Mouse (Mus musculus): ENCODE measurements around the gene Bax.

The Bax gene

DNA sequence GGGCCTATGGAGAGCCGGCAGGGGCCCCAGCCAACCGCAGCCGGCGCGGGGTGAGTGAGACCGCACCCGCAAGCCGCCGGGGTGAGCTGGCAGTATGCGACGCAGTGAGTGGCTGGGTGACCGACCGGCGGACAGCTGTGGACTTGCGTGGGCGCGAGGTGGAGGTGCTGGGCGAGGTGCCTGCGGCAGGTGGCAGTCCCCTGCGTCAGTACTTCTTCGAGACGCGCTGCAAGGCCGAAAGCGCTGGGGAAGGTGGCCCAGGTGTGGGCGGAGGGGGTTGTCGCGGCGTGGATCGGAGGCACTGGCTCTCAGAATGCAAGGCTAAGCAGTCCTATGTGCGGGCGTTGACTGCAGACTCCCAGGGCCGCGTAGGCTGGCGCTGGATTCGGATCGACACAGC is 51.1 kb downstream of the Bax start:
- DNase-seq (ENCODE audit: low spot score): no peak

DNA sequence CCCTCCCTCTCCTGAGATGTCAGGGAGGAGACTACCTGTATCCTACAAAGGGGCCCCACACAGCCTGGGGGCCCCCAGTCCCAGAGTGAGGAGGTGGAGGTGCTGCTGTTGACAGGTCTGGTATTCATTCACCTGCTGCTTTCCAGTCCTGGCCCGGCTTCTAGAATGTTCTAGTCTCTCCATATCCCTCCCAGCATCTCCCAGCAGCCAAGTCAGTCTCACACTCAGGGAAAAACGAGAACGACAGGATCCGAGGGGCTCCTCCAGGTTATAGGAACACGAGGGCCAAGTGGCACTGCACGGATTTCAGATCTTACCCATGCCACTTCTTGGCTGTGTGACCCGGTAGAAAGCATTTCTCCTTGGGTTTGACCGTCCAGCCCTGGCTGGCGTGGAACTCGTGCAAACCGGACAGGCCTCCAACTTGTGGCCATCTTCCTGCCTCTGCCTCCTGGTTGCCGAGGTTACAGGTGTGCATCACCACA is 51.9 kb downstream of the Bax start:
- DNase-seq (ENCODE audit: low spot score): no peak

DNA sequence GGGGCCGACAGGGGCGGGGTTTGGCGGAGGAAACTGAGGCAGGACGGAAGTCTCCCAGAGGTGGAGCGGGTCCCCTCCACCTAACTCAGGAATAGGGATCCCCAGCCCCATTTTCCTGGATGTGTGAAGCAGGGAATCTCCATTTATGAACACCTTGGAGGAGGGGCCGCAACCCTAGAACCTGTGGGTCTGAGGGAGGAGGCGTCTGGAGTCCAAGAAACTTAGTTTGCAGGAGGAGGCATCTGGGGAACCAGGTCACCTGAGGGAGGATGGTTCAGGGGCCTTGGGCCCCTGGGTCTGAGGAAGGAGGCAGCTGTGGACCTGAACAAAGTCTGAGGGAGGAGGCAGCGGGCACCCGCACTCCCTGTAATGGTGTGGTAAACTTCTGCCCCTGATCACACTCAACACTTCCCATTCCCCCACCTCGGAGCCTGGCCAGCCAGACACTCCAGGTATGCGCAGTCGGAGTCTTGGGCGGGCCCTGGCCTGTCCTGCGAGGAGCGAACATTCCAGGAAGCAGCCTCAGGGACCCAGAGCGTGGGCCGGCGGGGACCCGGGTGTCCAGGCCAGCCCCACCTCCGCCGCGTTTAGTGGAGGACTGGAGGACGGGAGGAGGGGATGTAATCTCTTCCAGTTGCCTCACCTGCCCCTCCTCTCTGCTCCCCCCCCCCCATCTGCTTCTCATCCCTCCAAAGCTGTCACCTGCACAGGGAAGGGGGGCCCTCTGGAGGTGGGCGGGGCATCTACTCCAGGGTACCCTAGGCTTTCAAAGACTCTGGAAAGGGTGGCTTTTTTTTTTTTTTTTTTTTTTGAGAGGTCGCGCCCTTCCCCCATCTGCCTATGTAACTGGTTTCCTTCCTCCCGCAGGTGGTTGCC is 52.6 kb downstream of the Bax start:
- no peak for DNase-seq (ENCODE audit: low spot score)

DNA sequence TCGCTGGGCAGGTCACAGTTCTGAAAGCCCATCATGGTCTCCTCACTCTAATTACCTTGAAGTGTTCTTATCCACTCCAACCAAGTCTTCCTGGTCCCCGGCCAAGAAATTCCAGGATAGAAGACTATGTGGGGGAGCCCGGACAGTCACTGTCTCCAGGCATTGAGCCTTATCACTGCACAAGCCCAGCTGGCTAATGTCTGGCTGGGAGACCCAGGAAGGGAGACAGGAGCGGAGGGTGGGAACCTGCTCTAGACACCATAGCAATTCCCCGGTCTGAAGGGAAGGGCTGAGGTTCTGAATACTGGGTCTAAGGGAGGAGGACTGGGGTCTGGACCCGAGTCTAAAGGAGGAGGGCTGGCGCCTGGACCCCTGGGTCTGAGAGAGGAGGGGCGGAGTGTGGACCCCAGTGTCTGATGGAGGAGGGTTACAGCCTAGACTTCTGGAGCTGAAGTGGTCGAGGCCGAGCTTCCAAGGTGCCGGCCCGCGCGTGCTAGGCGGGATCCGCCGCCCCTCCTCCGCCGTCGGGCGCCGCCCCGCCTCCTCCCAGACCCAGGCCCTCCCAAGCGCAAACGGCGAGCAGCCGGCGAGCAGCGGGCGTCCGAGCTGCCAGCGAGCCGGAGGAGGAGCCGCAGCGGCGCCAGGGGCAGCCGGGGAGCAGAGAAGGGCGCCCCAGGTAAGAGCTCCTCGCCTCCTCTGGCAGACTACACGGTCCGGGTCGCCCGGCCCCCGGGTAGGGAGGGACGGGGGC is 53.4 kb downstream of the Bax start, which contains the start of gene Ntf5:
Gene Ntf5 (plus strand): TSS at position 583 of the 751 bp plus-strand sequence.
- peak; percentile 60 for DNase-seq (ENCODE audit: low spot score)

DNA sequence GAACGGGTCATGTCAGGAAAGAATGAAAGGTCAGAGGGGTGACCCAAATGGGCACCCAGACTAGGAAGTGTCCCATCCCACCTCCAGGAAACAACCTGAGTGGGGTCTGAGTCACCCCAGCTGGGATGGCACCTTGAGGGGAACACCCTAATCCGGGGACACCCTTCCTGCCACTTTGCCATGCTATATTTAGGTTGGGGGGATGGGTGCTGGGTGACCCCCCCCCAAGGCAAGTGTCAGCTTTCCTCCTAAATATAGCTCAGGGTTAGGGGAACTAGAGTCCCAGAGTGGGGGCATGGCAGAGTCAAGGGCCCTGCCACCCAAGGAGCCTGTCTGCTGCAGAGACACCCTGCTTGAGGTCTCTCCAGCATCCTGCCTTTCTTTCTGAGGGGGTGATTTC is 54.3 kb downstream of the Bax start:
- no peak for DNase-seq (ENCODE audit: low spot score)
